Mouse (Mus musculus) MEL (cell line): Measurements from ENCODE around the gene Clcn3. TPM values are rescaled to one million over a fixed set of nuclear protein-coding genes. Genes with fewer than 3 reads are reported as not detected.

Experiments used
- DNase-seq: peaks from one replicate; pipeline ENCODE4 v3.0.0; 2011; ENCODE audit warnings: low read depth, low spot score
- H3K27ac ChIP-seq: 2 replicates; pipeline ENCODE4 v1.5.1; 2012; ENCODE audit warnings: low read depth, mild to moderate bottlenecking, control low read depth, low read length, moderate library complexity; ENCODE audit not compliant: control insufficient read depth
- H3K27me3 ChIP-seq, 2 experiments: fragments of 150-350 bp in 1 of 2; sonication (generic) in 1 of 2; 2 replicates each; pipeline ENCODE4 v1.6.1; 2012; ENCODE audit warnings: low read length in 2 of 2, mild to moderate bottlenecking in 2 of 2, improper control_type of control experiment in 1 of 2, moderate library complexity in 1 of 2; ENCODE audit not compliant: insufficient read depth in 2 of 2, control insufficient read depth in 1 of 2
- H3K36me3 ChIP-seq, 2 experiments: 2 replicates each; pipeline ENCODE4 v1.6.1; 2012 to 2014; ENCODE audit warnings: low read length in 2 of 2, improper control_type of control experiment in 1 of 2, inconsistent platforms in 1 of 2, mild to moderate bottlenecking in 1 of 2; ENCODE audit not compliant: insufficient read depth in 2 of 2, control insufficient read depth in 1 of 2
- H3K4me1 ChIP-seq, 2 experiments: fragments of 150-350 bp in 1 of 2; sonication (generic) in 1 of 2; 2 replicates each; pipeline ENCODE4 v1.6.1; 2012; ENCODE audit warnings: low read length in 2 of 2, improper control_type of control experiment in 1 of 2, mild to moderate bottlenecking in 1 of 2; ENCODE audit not compliant: insufficient read depth in 2 of 2, control insufficient read depth in 1 of 2
- H3K4me3 ChIP-seq, 2 experiments: fragments of 150-350 bp in 1 of 2; sonication (generic) in 1 of 2; 2 replicates each; pipeline ENCODE4 v1.5.1; 2012; ENCODE audit warnings: low read depth in 2 of 2, low read length in 2 of 2, mild to moderate bottlenecking in 2 of 2, moderate library complexity in 2 of 2, control low read depth in 1 of 2, improper control_type of control experiment in 1 of 2; ENCODE audit not compliant: control insufficient read depth in 1 of 2, insufficient read depth in 1 of 2
- H3K79me2 ChIP-seq: 2 replicates; pipeline ENCODE4 v1.6.1; 2012; ENCODE audit warnings: mild to moderate bottlenecking, low read length, moderate library complexity; ENCODE audit not compliant: control insufficient read depth, poor library complexity, insufficient read depth
- H3K9ac ChIP-seq: 2 replicates; pipeline ENCODE4 v1.6.1; 2012; ENCODE audit warnings: low read depth, mild to moderate bottlenecking, control low read depth, low read length, moderate library complexity; ENCODE audit not compliant: control insufficient read depth, poor library complexity, severe bottlenecking
- H3K9me3 ChIP-seq: fragments of 150-350 bp; sonication (generic); replicated peaks from 2 replicates; pipeline ENCODE4 v1.6.1; 2012; ENCODE audit warnings: mild to moderate bottlenecking, low read length, improper control_type of control experiment, moderate library complexity; ENCODE audit not compliant: insufficient read depth
- BHLHE40 ChIP-seq: IDR thresholded peaks from 2 replicates; pipeline ENCODE4 v1.6.1; 2012; ENCODE audit warnings: low read depth, mild to moderate bottlenecking, inconsistent platforms, low read length, improper control_type of control experiment, borderline replicate concordance
- CHD1 ChIP-seq: IDR thresholded peaks from 2 replicates; pipeline ENCODE4 v1.6.1; 2012; ENCODE audit warnings: low read depth, mild to moderate bottlenecking, inconsistent platforms, low read length, improper control_type of control experiment
- E2F4 ChIP-seq: IDR thresholded peaks from 2 replicates; pipeline ENCODE4 v1.6.1; 2011; ENCODE audit warnings: low read depth, low read length, improper control_type of control experiment, borderline replicate concordance
- EP300 ChIP-seq, 2 experiments: IDR thresholded peaks; 2 replicates each; pipeline ENCODE4 v1.6.1; 2011; ENCODE audit warnings: improper control_type of control experiment in 2 of 2, low read length in 2 of 2, low read depth in 1 of 2, mild to moderate bottlenecking in 1 of 2
- GABPA ChIP-seq: IDR thresholded peaks from 2 replicates; pipeline ENCODE4 v1.6.1; 2012; ENCODE audit warnings: low read depth, mild to moderate bottlenecking, inconsistent platforms, low read length, improper control_type of control experiment, moderate library complexity
- GATA1 ChIP-seq: IDR thresholded peaks from 2 replicates; pipeline ENCODE4 v1.6.1; 2011; ENCODE audit warnings: low read depth, low read length, improper control_type of control experiment
- HCFC1 ChIP-seq: IDR thresholded peaks from 2 replicates; pipeline ENCODE4 v1.6.1; 2012; ENCODE audit warnings: low read depth, mild to moderate bottlenecking, inconsistent platforms, low read length, improper control_type of control experiment, moderate library complexity
- KAT2A ChIP-seq: conservative IDR thresholded peaks from 2 replicates; pipeline ENCODE4 v1.6.1; 2012; ENCODE audit warnings: low read depth, low read length, improper control_type of control experiment, inconsistent platforms
- MAX ChIP-seq: IDR thresholded peaks from 2 replicates; pipeline ENCODE4 v1.6.1; 2011; ENCODE audit warnings: low read length, improper control_type of control experiment
- MAZ ChIP-seq: IDR thresholded peaks from 2 replicates; pipeline ENCODE4 v1.6.1; 2012; ENCODE audit warnings: low read depth, mild to moderate bottlenecking, inconsistent platforms, low read length, improper control_type of control experiment
- MEF2A ChIP-seq: IDR thresholded peaks from 2 replicates; pipeline ENCODE4 v1.6.1; 2014; ENCODE audit warnings: low read depth, mild to moderate bottlenecking, inconsistent platforms, low read length, improper control_type of control experiment; ENCODE audit not compliant: poor library complexity, insufficient replicate concordance, severe bottlenecking; ENCODE audit errors: extremely low read depth
- MXI1 ChIP-seq: IDR thresholded peaks from 2 replicates; pipeline ENCODE4 v1.6.1; 2011; ENCODE audit warnings: mild to moderate bottlenecking, low read depth, low read length, improper control_type of control experiment
- MYB ChIP-seq: IDR thresholded peaks from 2 replicates; pipeline ENCODE4 v1.6.1; 2011; ENCODE audit warnings: mild to moderate bottlenecking, low read depth, low read length, improper control_type of control experiment
- NRF1 ChIP-seq: IDR thresholded peaks from 2 replicates; pipeline ENCODE4 v1.6.1; 2014; ENCODE audit warnings: low read depth, mild to moderate bottlenecking, inconsistent platforms, low read length, improper control_type of control experiment, moderate library complexity; ENCODE audit not compliant: poor library complexity, insufficient read depth, severe bottlenecking
- POLR2AphosphoS2 ChIP-seq: IDR thresholded peaks from 2 replicates; pipeline ENCODE4 v1.6.1; 2011; ENCODE audit warnings: low read length, improper control_type of control experiment
- RAD21 ChIP-seq: IDR thresholded peaks from 2 replicates; pipeline ENCODE4 v1.6.1; 2011; ENCODE audit warnings: mild to moderate bottlenecking, low read depth, low read length, improper control_type of control experiment
- SIN3A ChIP-seq: IDR thresholded peaks from 2 replicates; pipeline ENCODE4 v1.6.1; 2012; ENCODE audit warnings: low read length, improper control_type of control experiment, inconsistent platforms
- SMC3 ChIP-seq: IDR thresholded peaks from 2 replicates; pipeline ENCODE4 v1.6.1; 2011; ENCODE audit warnings: low read depth, low read length, improper control_type of control experiment
- TCF12 ChIP-seq: IDR thresholded peaks from 2 replicates; pipeline ENCODE4 v1.6.1; 2014; ENCODE audit warnings: low read depth, mild to moderate bottlenecking, inconsistent platforms, low read length, improper control_type of control experiment, moderate library complexity
- USF1 ChIP-seq: IDR thresholded peaks from 2 replicates; pipeline ENCODE4 v1.6.1; 2014; ENCODE audit warnings: low read depth, mild to moderate bottlenecking, inconsistent platforms, low read length, improper control_type of control experiment, moderate library complexity
- USF2 ChIP-seq, 2 experiments: IDR thresholded peaks; 2 replicates each; pipeline ENCODE4 v1.6.1; 2011 to 2012; ENCODE audit warnings: improper control_type of control experiment in 2 of 2, low read length in 2 of 2, borderline replicate concordance in 1 of 2, inconsistent platforms in 1 of 2, low read depth in 1 of 2, mild to moderate bottlenecking in 1 of 2; ENCODE audit not compliant: insufficient read depth in 1 of 2
- ZMIZ1 ChIP-seq: IDR thresholded peaks from 2 replicates; pipeline ENCODE4 v1.6.1; 2012; ENCODE audit warnings: low read depth, mild to moderate bottlenecking, inconsistent platforms, low read length, improper control_type of control experiment, moderate library complexity
- polyA plus RNA-seq, 2 experiments: library from polyadenylated mRNA; stranded (reverse) in 1 of 2; unstranded in 1 of 2; fragments of >175 nt in 1 of 2; fragments of >200 nt in 1 of 2; gene quantifications; 2 replicates each; pipeline versions ENCODE4 v1.2.1 to v1.2.4; 2012; ENCODE audit warnings: low replicate concordance in 2 of 2, low read depth in 1 of 2; ENCODE audit not compliant: insufficient read length in 2 of 2, insufficient read depth in 1 of 2, missing spikeins in 1 of 2
- total RNA-seq: library from RNA; depleted of rRNA; stranded (reverse); fragments of 300-350 nt; gene quantifications from 2 replicates; pipeline ENCODE4 v1.2.3, GENCODE M21; 2012

Clcn3 gene
- total and polyA plus RNA-seq, 3 experiments, result 28.8 to 65.6 (median 33.0) TPM

GRCm38 (mm10) chr8:60864875-60865274, 118.2 kb downstream of the Clcn3 start:
- no peak overlapping the region for H3K27ac ChIP-seq
- no peaks in the 10 kb centered on the region for H3K79me2 ChIP-seq
- H3K4me3 ChIP-seq, result no peak overlapping the region
- H3K9ac ChIP-seq, result no peak overlapping the region
- TF ChIP-seq RAD21, result no peak
- TF ChIP-seq MAZ, result no peak
- TF ChIP-seq POLR2AphosphoS2, result no peak
- no peak for TF ChIP-seq MEF2A
- TF ChIP-seq E2F4, result no peak
- TF ChIP-seq SMC3, result no peak
- no peak for TF ChIP-seq HCFC1
- no peak for TF ChIP-seq CHD1
- no peak for TF ChIP-seq MAX
- TF ChIP-seq USF1, result no peak
- TF ChIP-seq BHLHE40, result no peak
- no peak for TF ChIP-seq GABPA
- no peak for TF ChIP-seq SIN3A
- TF ChIP-seq, all 39 proteins: peak for 0
- DNase-seq, result no peak
- peaks cover 7 to 14% of the 10 kb centered on the region in 2 experiments; a peak in 3 of 4 replicates for H3K4me1 ChIP-seq
- H3K27me3 ChIP-seq, result no peaks in the 10 kb centered on the region; a peak in 1 of 4 replicates
- H3K9me3 ChIP-seq, result no peaks in the 10 kb centered on the region
- H3K36me3 ChIP-seq, result peaks cover 0 to 11% of the 10 kb centered on the region in 2 experiments; a peak in 2 of 4 replicates

DNA sequence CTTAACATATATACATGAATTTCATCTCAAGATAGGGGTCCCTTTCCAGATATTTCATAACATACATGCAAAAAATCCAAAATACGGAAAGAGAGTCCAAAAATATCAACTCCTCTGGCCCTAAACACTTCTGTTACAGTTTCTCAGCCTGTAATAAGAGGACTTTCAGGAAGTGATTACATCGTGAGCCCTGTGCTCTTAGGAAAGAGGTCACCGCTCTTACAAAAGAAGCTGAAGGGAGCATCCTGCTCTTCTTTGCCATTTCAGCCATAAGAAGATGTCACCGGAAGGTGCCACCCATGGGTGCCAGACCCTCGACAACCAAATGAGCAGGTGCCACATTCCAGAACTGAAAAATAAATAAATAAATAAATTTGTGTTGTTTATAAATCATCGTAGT, 121.3 kb downstream of the Clcn3 start:
- H3K9me3 ChIP-seq, result no peaks in the 10 kb centered on the region
- H3K79me2 ChIP-seq, result no peaks in the 10 kb centered on the region
- H3K4me1 ChIP-seq, result peaks cover 0 to 9% of the 10 kb centered on the region in 2 experiments; a peak in 2 of 4 replicates
- H3K4me3 ChIP-seq, result no peak overlapping the region
- no peak for DNase-seq
- no peak overlapping the region for H3K27ac ChIP-seq
- H3K36me3 ChIP-seq, result peaks cover 0 to 12% of the 10 kb centered on the region in 2 experiments; a peak in 2 of 4 replicates
- H3K9ac ChIP-seq, result no peak overlapping the region
- no peaks in the 10 kb centered on the region; a peak in 1 of 4 replicates for H3K27me3 ChIP-seq
- TF ChIP-seq ZMIZ1 (no peak), TCF12 (no peak), USF2 (IDR thresholded peaks at IDR 0.05; ENCODE audit: borderline replicate concordance in 1 of 2, insufficient read depth in 1 of 2, low read depth in 1 of 2, low read length in 2 of 2) (no peak), NRF1 (no peak), GATA1 (no peak), SMC3 (no peak), EP300 (IDR thresholded peaks at IDR 0.05; ENCODE audit: low read depth in 1 of 2, low read length in 2 of 2) (no peak), KAT2A (no peak), GABPA (no peak), MXI1 (no peak), POLR2AphosphoS2 (no peak), MYB (no peak)
